Mouse (Mus musculus): ENCODE measurements around the gene Casp3.

Casp3 gene

GRCm38 (mm10) chr8:46686664-46687336, 69.7 kb downstream of the Casp3 start:
- peak; percentile 95 for DNase-seq

Measured in retina, postnatal 1 day (tissue).